Mouse (Mus musculus): ENCODE results near the gene Olfr1394. TPM values are rescaled to one million over a fixed set of nuclear protein-coding genes. Genes with fewer than 3 reads are reported as not detected.
"Not testable (repeated sequence)": the region's sequence is repeated elsewhere in the genome, so short reads cannot be mapped to it uniquely, and the experiment has no call there.

Olfr1394 gene
- polyA plus RNA-seq, 1 experiment from 2014 or later: not detected

DNA sequence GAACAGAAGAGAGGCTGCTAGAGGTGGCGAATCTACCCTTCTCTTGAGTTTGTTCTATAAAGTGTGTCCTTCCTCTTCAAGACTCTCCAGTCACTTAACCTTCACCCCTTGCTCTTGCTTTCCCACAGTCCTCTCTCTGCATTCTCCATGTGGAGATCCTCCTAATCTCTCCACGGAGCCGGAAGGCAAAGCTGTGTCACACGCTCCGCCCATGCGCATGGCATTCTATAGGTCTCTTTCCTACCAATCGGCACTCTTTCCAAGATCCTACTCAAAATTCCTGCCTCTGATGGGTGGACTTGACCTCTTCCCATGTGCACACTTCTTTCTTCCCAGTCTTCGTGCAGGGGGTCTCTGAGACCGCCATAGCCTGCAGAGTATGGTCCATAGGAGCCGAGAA lies 33.5 kb downstream of the Olfr1394 start:
- H3K9ac ChIP-seq (replicated peaks; ENCODE audit: low read length): no peak overlapping the region
- no peaks in the 10 kb centered on the region for H3K9me3 ChIP-seq (ENCODE audit: low read length)
- WGBS: 82% methylated on average over 10 of the region's 10 CpGs
- H3K4me1 ChIP-seq (ENCODE audit: insufficient read depth, low read length): no peaks in the 10 kb centered on the region
- H3K4me3 ChIP-seq (ENCODE audit: low read length): no peak overlapping the region
- no peak for ATAC-seq (ENCODE audit: low FRiP score, low TSS enrichment)
- H3K4me2 ChIP-seq (replicated peaks; ENCODE audit: low read depth, low read length): no peak overlapping the region
- no peaks in the 10 kb centered on the region for H3K27me3 ChIP-seq (ENCODE audit: insufficient read depth, low read length)
- H3K36me3 ChIP-seq (ENCODE audit: insufficient read depth, low read length): no peaks in the 10 kb centered on the region
- peak overlapping the region; percentile 55 for H3K27ac ChIP-seq (ENCODE audit: low read length)

- no peaks in the 10 kb centered on the region for H3K9me3 ChIP-seq (ENCODE audit: low read length)
- no peak overlapping the region for H3K4me2 ChIP-seq (replicated peaks; ENCODE audit: low read depth, low read length)
- ATAC-seq (ENCODE audit: low FRiP score, low TSS enrichment): no peak
- no peak overlapping the region for H3K27ac ChIP-seq (ENCODE audit: low read length)
- no peaks in the 10 kb centered on the region for H3K4me1 ChIP-seq (ENCODE audit: insufficient read depth, low read length)
- no peaks in the 10 kb centered on the region for H3K36me3 ChIP-seq (ENCODE audit: insufficient read depth, low read length)
- H3K4me3 ChIP-seq (ENCODE audit: low read length): no peak overlapping the region
- no peaks in the 10 kb centered on the region for H3K27me3 ChIP-seq (ENCODE audit: insufficient read depth, low read length)
- H3K9ac ChIP-seq (replicated peaks; ENCODE audit: low read length): no peak overlapping the region
- 5% methylated on average over 7 of the region's 7 CpGs for WGBS
These were observed 35.6 kb downstream of the Olfr1394 start for GRCm38 (mm10) chr11:49189737-49190136.

GRCm38 (mm10) chr11:49191083-49191482 lies 36.9 kb downstream of the Olfr1394 start:
- Histone ChIP-seq H3K9me3 (ENCODE audit: low read length) (no peaks in the 10 kb centered on the region), H3K27me3 (ENCODE audit: insufficient read depth, low read length) (no peaks in the 10 kb centered on the region), H3K9ac (replicated peaks; ENCODE audit: low read length) (no peak overlapping the region), H3K27ac (ENCODE audit: low read length) (no peak overlapping the region), H3K4me3 (ENCODE audit: low read length) (no peak overlapping the region), H3K4me1 (ENCODE audit: insufficient read depth, low read length) (no peaks in the 10 kb centered on the region), H3K4me2 (replicated peaks; ENCODE audit: low read depth, low read length) (no peak overlapping the region), H3K36me3 (ENCODE audit: insufficient read depth, low read length) (no peaks in the 10 kb centered on the region)
- no peak for ATAC-seq (ENCODE audit: low FRiP score, low TSS enrichment)
- WGBS: 40% methylated on average over 2 of the region's 2 CpGs

DNA sequence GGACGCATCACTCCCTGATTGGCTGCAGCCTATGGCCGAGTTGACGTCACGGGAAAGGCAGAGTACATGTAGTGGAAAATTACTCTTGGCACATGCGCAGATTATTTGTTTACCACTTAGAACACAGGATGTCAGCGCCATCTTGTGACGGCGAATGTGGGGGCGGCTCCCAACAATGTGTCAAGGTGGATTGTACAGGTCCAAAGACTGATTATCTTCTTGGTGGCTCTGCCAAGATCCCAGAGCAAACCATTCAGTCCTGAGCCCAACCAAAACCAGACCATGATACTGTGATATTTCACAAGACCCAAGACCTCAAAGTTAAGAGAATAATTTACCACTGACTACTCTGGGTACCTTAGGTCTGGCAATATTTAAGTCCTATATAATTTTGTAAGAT lies 40.6 kb downstream of the Olfr1394 start:
- H3K9me3 ChIP-seq (ENCODE audit: low read length); H3K4me1 ChIP-seq (ENCODE audit: insufficient read depth, low read length); H3K4me3 ChIP-seq (ENCODE audit: low read length); ATAC-seq (ENCODE audit: low FRiP score, low TSS enrichment); H3K9ac ChIP-seq (replicated peaks; ENCODE audit: low read length); H3K36me3 ChIP-seq (ENCODE audit: insufficient read depth, low read length); H3K27me3 ChIP-seq (ENCODE audit: insufficient read depth, low read length); H3K4me2 ChIP-seq (replicated peaks; ENCODE audit: low read depth, low read length): not testable (repeated sequence)
- WGBS: 96% methylated on average over 9 of the region's 9 CpGs
- 0 out of 2 replicates have a peak overlapping the region, but pooled peaks have one; percentile 14 for H3K27ac ChIP-seq (ENCODE audit: low read length)

- 85% methylated on average over 7 of the region's 7 CpGs for WGBS
- no peak for ATAC-seq (ENCODE audit: low FRiP score, low TSS enrichment)
These were observed 41.7 kb downstream of the Olfr1394 start for GRCm38 (mm10) chr11:49195819-49196322.

DNA sequence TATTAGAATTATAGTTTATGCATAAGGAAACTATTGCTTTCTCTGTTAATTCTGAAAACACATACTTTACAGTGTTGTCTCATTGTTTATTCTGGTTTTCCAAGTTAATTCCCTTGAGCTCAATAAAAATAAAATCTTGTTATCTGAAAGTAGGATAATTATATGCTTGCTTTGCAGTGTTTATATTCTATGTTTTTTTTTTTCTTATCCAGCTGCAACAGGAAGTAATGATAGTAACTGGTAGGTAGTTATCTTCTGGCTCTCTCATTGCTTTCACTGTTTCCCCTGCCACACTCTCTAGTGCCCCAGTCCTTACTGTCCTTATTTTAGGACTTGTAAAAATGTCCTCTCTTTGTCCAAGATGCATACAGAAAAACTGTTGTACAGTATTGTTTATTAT lies 46.5 kb downstream of the Olfr1394 start:
- peaks cover 18% of the 10 kb centered on the region for H3K4me1 ChIP-seq (ENCODE audit: insufficient read depth, low read length)
- H3K9me3 ChIP-seq (ENCODE audit: low read length): no peaks in the 10 kb centered on the region
- H3K4me3 ChIP-seq (ENCODE audit: low read length): no peak overlapping the region
- H3K27me3 ChIP-seq (ENCODE audit: insufficient read depth, low read length): no peaks in the 10 kb centered on the region
- H3K27ac ChIP-seq (ENCODE audit: low read length): no peak overlapping the region
- no peak overlapping the region for H3K4me2 ChIP-seq (replicated peaks; ENCODE audit: low read depth, low read length)
- no peaks in the 10 kb centered on the region for H3K36me3 ChIP-seq (ENCODE audit: insufficient read depth, low read length)
- H3K9ac ChIP-seq (replicated peaks; ENCODE audit: low read length): no peak overlapping the region
- no peak for ATAC-seq (ENCODE audit: low FRiP score, low TSS enrichment)

More at GRCm38 (mm10) chr11:49195819-49196322, 41.7 kb downstream of the Olfr1394 start:
- Histone ChIP-seq H3K4me2 (replicated peaks; ENCODE audit: low read depth, low read length) (no peak overlapping the region), H3K9me3 (ENCODE audit: low read length) (no peaks in the 10 kb centered on the region), H3K27ac (ENCODE audit: low read length) (peak overlapping the region; percentile 14; the same call in 1 of the 2 replicates), H3K36me3 (ENCODE audit: insufficient read depth, low read length) (no peaks in the 10 kb centered on the region), H3K27me3 (ENCODE audit: insufficient read depth, low read length) (no peaks in the 10 kb centered on the region), H3K4me3 (ENCODE audit: low read length) (no peak overlapping the region), H3K9ac (replicated peaks; ENCODE audit: low read length) (no peak overlapping the region), H3K4me1 (ENCODE audit: insufficient read depth, low read length) (no peaks in the 10 kb centered on the region)

DNA sequence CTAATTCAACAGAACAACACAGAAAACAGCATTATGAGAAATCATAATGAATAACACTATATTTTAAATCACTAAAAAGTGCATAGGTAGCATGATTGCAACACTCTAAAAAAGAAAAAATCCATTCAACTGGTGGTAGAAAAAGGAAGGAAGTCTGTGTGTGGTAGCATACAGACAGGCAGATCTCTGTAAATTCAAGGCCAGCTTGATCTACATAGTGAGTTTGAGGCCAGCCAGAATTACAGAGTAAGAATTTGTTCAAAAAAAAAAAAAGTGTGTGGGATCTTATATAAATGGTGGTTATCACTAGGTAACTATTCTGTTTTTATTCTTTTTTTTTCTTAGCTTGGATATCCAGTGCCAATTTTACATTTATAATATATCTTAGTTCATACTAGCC lies 47.0 kb downstream of the Olfr1394 start:
- no peak for ATAC-seq (ENCODE audit: low FRiP score, low TSS enrichment)
- H3K27ac ChIP-seq (ENCODE audit: low read length): no peak overlapping the region
- H3K36me3 ChIP-seq (ENCODE audit: insufficient read depth, low read length): peaks cover under 1% of the 10 kb centered on the region; the same call in 1 of the 2 replicates
- H3K9ac ChIP-seq (replicated peaks; ENCODE audit: low read length): no peak overlapping the region
- no peak overlapping the region for H3K4me2 ChIP-seq (replicated peaks; ENCODE audit: low read depth, low read length)
- peaks cover 18% of the 10 kb centered on the region for H3K4me1 ChIP-seq (ENCODE audit: insufficient read depth, low read length)
- H3K27me3 ChIP-seq (ENCODE audit: insufficient read depth, low read length): no peaks in the 10 kb centered on the region
- H3K9me3 ChIP-seq (ENCODE audit: low read length): no peaks in the 10 kb centered on the region
- no peak overlapping the region for H3K4me3 ChIP-seq (ENCODE audit: low read length)

GRCm38 (mm10) chr11:49202071-49202470 lies 47.9 kb downstream of the Olfr1394 start:
- Histone ChIP-seq H3K4me1 (ENCODE audit: insufficient read depth, low read length) (peaks cover 18% of the 10 kb centered on the region), H3K9me3 (ENCODE audit: low read length) (no peaks in the 10 kb centered on the region), H3K9ac (replicated peaks; ENCODE audit: low read length) (peak overlapping the region; percentile 96), H3K27me3 (ENCODE audit: insufficient read depth, low read length) (no peaks in the 10 kb centered on the region), H3K36me3 (ENCODE audit: insufficient read depth, low read length) (peaks cover 8% of the 10 kb centered on the region), H3K4me2 (replicated peaks; ENCODE audit: low read depth, low read length) (peak overlapping the region; percentile 86), H3K27ac (ENCODE audit: low read length) (peak overlapping the region; percentile 98), H3K4me3 (ENCODE audit: low read length) (peak overlapping the region; percentile 74)
- WGBS: 34% methylated on average over 2 of the region's 2 CpGs
- no peak for ATAC-seq (ENCODE audit: low FRiP score, low TSS enrichment)

GRCm38 (mm10) chr11:49202523-49203061 lies 48.4 kb downstream of the Olfr1394 start:
- no peaks in the 10 kb centered on the region for H3K27me3 ChIP-seq (ENCODE audit: insufficient read depth, low read length)
- peak overlapping the region; percentile 74 for H3K4me3 ChIP-seq (ENCODE audit: low read length)
- WGBS: under 1% methylated on average over 10 of the region's 10 CpGs
- H3K9me3 ChIP-seq (ENCODE audit: low read length): no peaks in the 10 kb centered on the region
- peaks cover 8% of the 10 kb centered on the region for H3K36me3 ChIP-seq (ENCODE audit: insufficient read depth, low read length)
- ATAC-seq (ENCODE audit: low FRiP score, low TSS enrichment): peak; percentile 56; the same call in 1 of the 2 replicates
- H3K4me1 ChIP-seq (ENCODE audit: insufficient read depth, low read length): peaks cover 18% of the 10 kb centered on the region
- peak overlapping the region; percentile 86 for H3K4me2 ChIP-seq (replicated peaks; ENCODE audit: low read depth, low read length)
- peak overlapping the region; percentile 98 for H3K27ac ChIP-seq (ENCODE audit: low read length)
- peak overlapping the region; percentile 96 for H3K9ac ChIP-seq (replicated peaks; ENCODE audit: low read length)

DNA sequence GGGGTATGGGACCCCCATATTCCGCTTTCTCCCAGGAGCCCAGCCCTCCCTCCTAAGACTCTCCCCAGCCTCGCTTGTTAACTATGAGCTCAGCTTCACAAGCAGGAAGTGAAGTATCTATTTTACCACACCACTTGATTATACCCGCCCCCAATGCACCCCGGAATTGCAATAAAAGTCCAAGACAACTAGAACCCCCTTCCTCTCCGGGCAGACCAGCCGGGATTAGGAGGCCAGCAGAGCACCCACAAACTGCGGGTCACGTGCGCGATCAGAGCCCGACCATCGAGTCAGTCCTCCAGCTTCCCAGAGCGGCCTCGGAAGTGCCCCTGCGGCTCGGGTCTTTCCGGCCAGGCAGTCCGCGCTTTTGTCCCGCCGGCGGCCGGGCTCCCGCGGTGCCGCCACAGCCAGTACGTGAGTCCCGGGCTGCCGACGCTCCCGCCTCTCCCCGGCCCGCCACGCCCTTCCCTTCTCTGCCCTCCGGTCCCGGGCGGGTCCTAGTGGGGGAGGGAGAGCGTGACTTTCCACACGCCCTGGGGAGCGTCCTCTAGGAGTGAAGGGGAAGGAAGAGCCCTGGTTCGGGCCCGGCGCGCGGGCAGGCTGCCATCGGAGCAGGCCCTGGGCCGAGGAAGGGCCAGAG lies 49.1 kb downstream of the Olfr1394 start, which contains the start of gene Zfp62:
Gene Zfp62, plus strand, starts transcription at position 164 of the 640 bp plus-strand sequence.
- WGBS: under 1% methylated on average over 43 of the region's 47 CpGs

More for the DNA sequence above, 49.1 kb downstream of the Olfr1394 start, which contains the start of gene Zfp62:
- peaks cover 8% of the 10 kb centered on the region for H3K36me3 ChIP-seq (ENCODE audit: insufficient read depth, low read length)
- H3K9ac ChIP-seq (replicated peaks; ENCODE audit: low read length): peak within 1 kb of the TSS; percentile 96
- H3K27ac ChIP-seq (ENCODE audit: low read length): peak within 1 kb of the TSS; percentile 98
- H3K4me3 ChIP-seq (ENCODE audit: low read length): peak within 1 kb of the TSS; percentile 74
- H3K27me3 ChIP-seq (ENCODE audit: insufficient read depth, low read length): no peaks in the 10 kb centered on the region
- peak; percentile 95 for ATAC-seq (ENCODE audit: low FRiP score, low TSS enrichment)
- peaks cover 18% of the 10 kb centered on the region for H3K4me1 ChIP-seq (ENCODE audit: insufficient read depth, low read length)
- peak within 1 kb of the TSS; percentile 86 for H3K4me2 ChIP-seq (replicated peaks; ENCODE audit: low read depth, low read length)
- no peaks in the 10 kb centered on the region for H3K9me3 ChIP-seq (ENCODE audit: low read length)

All from kidney, embryonic 16.5 days (tissue).